Mouse (Mus musculus) heart, embryonic 14.5 days (tissue): Measurements from ENCODE around the gene Mgat5. TPM values are rescaled to one million over a fixed set of nuclear protein-coding genes. Genes with fewer than 3 reads are reported as not detected.
A peak's percentile ranks its signal among the peaks of the same experiment; 100 is the strongest.

Experiments
- ATAC-seq: fragments of 200-750 bp; cut with Nextera tagmentation; 2 replicates; pipeline ENCODE4 v1.8.0; 2017; ENCODE audit warnings: low read depth, moderate TSS enrichment; ENCODE audit not compliant: insufficient number of reproducible peaks, insufficient read depth, low FRiP score
- H3K27ac ChIP-seq, 2 experiments: fragments of 200-500 bp in 1 of 2; fragments of 300-500 bp in 1 of 2; sonication (generic) in 1 of 2; replicated peaks in 1 of 2; 2 replicates each; pipeline ENCODE4 v1.5.1; 2012 to 2014; ENCODE audit warnings: low read depth in 2 of 2, low read length in 2 of 2, control low read depth in 1 of 2, mild to moderate bottlenecking in 1 of 2, mixed read lengths in 1 of 2; ENCODE audit not compliant: control insufficient read depth in 1 of 2, insufficient read depth in 1 of 2
- H3K27me3 ChIP-seq: fragments of 300-500 bp; sonication (generic); 2 replicates; pipeline ENCODE4 v1.6.1; 2014; ENCODE audit warnings: mild to moderate bottlenecking, low read length, control low read depth; ENCODE audit not compliant: control insufficient read depth, insufficient read depth
- H3K36me3 ChIP-seq: fragments of 300-500 bp; sonication (generic); 2 replicates; pipeline ENCODE4 v1.6.1; 2014; ENCODE audit warnings: mild to moderate bottlenecking, control low read depth, low read length, mixed read lengths; ENCODE audit not compliant: control insufficient read depth, insufficient read depth
- H3K4me1 ChIP-seq, 2 experiments: fragments of 200-500 bp in 1 of 2; fragments of 300-500 bp in 1 of 2; sonication (generic) in 1 of 2; 2 replicates each; pipeline ENCODE4 v1.6.1; 2012 to 2014; ENCODE audit warnings: low read length in 2 of 2, control low read depth in 1 of 2, mixed read lengths in 1 of 2; ENCODE audit not compliant: control insufficient read depth in 2 of 2, insufficient read depth in 2 of 2
- H3K4me2 ChIP-seq: fragments of 300-500 bp; sonication (generic); 2 replicates; pipeline ENCODE4 v1.6.1; 2014; ENCODE audit warnings: mild to moderate bottlenecking, low read length
- H3K4me3 ChIP-seq, 2 experiments: fragments of 200-500 bp in 1 of 2; fragments of 300-500 bp in 1 of 2; sonication (generic) in 1 of 2; 2 replicates each; pipeline ENCODE4 v1.5.1; 2012 to 2014; ENCODE audit warnings: low read length in 2 of 2, mild to moderate bottlenecking in 2 of 2, control low read depth in 1 of 2, low read depth in 1 of 2, moderate library complexity in 1 of 2; ENCODE audit not compliant: control insufficient read depth in 1 of 2, insufficient read depth in 1 of 2
- H3K9ac ChIP-seq: fragments of 300-500 bp; sonication (generic); 2 replicates; pipeline ENCODE4 v1.6.1; 2014; ENCODE audit warnings: mild to moderate bottlenecking, low read length
- H3K9me3 ChIP-seq: fragments of 300-500 bp; sonication (generic); 2 replicates; pipeline ENCODE4 v1.6.1; 2016; ENCODE audit warnings: low read length, control low read depth; ENCODE audit not compliant: control insufficient read depth
- WGBS: fragments of 180-500 bp; shearing (Covaris S2); extraction: QIAGEN DNeasy Blood & Tissue Kit; methylation state at CpG from one replicate; pipeline ENCODE4 v1.1.7; 2014; 5-methylcytosine and 5-hydroxymethylcytosine counted together
- polyA plus RNA-seq: library from polyadenylated mRNA; unstranded; fragments of >200 nt; fragmentation: Nextera tagmentation; extraction: Ambion mirVana; gene quantifications from 2 replicates; pipeline ENCODE4 v1.2.1, GENCODE M21; 2014

Mgat5 gene
- polyA plus RNA-seq, 1 experiment from 2014 or later, result 6.0 TPM

- Histone ChIP-seq H3K9me3 (no peaks in the 10 kb centered on the region), H3K4me2 (no peak overlapping the region), H3K36me3 (no peaks in the 10 kb centered on the region), H3K4me1 (no peaks in the 10 kb centered on the region; a peak in 1 of 4 replicates), H3K27me3 (no peaks in the 10 kb centered on the region), H3K4me3 (no peak overlapping the region), H3K27ac (no peak overlapping the region), H3K9ac (no peak overlapping the region)
- WGBS, result 35% methylated on average over 9 of the region's 9 CpGs
- ATAC-seq, result peak; percentile 20; the same call in 1 of the 2 replicates
These were observed 292.1 kb downstream of the Mgat5 start for GRCm38 (mm10) chr1:127496737-127497543.

DNA sequence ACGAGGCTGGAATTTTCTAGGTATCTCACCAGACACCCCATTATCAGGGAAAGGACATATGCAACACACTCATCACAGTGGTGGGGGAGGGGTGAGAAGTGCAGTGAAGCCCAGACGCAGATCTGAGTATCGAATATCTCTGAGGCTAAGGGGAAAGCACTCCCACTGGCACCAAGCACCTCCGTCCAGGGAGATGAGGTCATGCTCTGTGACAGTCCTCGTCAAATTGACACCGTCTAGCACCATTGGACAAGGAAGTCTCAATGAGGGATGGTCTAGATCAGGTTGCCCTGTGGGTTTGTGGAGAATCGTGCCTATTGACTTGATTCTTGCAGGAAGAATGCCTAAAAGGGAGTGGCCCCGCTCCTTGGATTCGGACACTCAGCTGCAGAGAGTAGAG, 293.9 kb downstream of the Mgat5 start:
- Histone ChIP-seq H3K9ac (no peak overlapping the region), H3K4me1 (no peaks in the 10 kb centered on the region; a peak in 1 of 4 replicates), H3K27me3 (no peaks in the 10 kb centered on the region), H3K4me2 (no peak overlapping the region), H3K27ac (no peak overlapping the region), H3K4me3 (no peak overlapping the region), H3K9me3 (no peaks in the 10 kb centered on the region), H3K36me3 (no peaks in the 10 kb centered on the region)
- ATAC-seq, result no peak
- 30% methylated on average over 9 of the region's 9 CpGs for WGBS

DNA sequence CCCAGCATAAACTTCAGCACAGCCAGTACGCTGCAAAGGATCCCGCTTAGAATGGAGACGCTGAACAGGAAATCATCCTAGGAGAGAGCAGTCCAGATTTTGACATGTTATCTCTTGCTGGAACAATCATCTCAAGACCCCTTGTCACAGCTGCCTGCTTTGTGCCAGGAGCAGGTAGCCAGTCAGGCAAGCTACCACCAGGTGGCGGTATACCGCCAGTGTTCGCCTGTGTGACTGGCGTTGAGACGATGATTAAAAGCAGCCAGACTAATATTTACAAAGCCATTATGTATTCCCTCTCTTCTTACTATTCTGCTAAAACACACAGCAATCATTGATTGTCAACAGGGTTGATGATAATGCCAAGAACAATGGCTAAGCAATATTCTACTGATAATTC, 295.4 kb downstream of the Mgat5 start:
- WGBS, result 8% methylated on average over 8 of the region's 8 CpGs

GRCm38 (mm10) chr1:127500701-127501100, 295.9 kb downstream of the Mgat5 start:
- H3K4me1 ChIP-seq, result no peaks in the 10 kb centered on the region; a peak in 1 of 4 replicates
- H3K27ac ChIP-seq, result no peak overlapping the region
- no peaks in the 10 kb centered on the region for H3K36me3 ChIP-seq
- H3K9ac ChIP-seq, result no peak overlapping the region
- no peak overlapping the region for H3K4me3 ChIP-seq
- whole genome bisulfite sequencing, result 58% methylated on average over 17 of the region's 17 CpGs
- 0 out of 2 replicates have a peak overlapping the region, but pooled peaks have one; percentile 6 for H3K4me2 ChIP-seq
- ATAC-seq, result no peak
- H3K9me3 ChIP-seq, result no peaks in the 10 kb centered on the region
- H3K27me3 ChIP-seq, result no peaks in the 10 kb centered on the region

More for the DNA sequence above, 295.4 kb downstream of the Mgat5 start:
- H3K9me3 ChIP-seq, result no peaks in the 10 kb centered on the region
- H3K4me3 ChIP-seq, result no peak overlapping the region
- ATAC-seq, result no peak
- H3K4me2 ChIP-seq, result no peak overlapping the region
- H3K4me1 ChIP-seq, result no peaks in the 10 kb centered on the region; a peak in 1 of 4 replicates
- H3K36me3 ChIP-seq, result no peaks in the 10 kb centered on the region
- no peaks in the 10 kb centered on the region for H3K27me3 ChIP-seq
- no peak overlapping the region for H3K9ac ChIP-seq
- H3K27ac ChIP-seq, result no peak overlapping the region

GRCm38 (mm10) chr1:127507042-127507650, 302.3 kb downstream of the Mgat5 start:
- no peak overlapping the region for H3K4me2 ChIP-seq
- peaks cover 2 to 10% of the 10 kb centered on the region in 2 experiments; a peak in 1 of 4 replicates for H3K4me1 ChIP-seq
- no peaks in the 10 kb centered on the region for H3K9me3 ChIP-seq
- no peak overlapping the region for H3K27ac ChIP-seq
- no peaks in the 10 kb centered on the region for H3K27me3 ChIP-seq
- no peaks in the 10 kb centered on the region for H3K36me3 ChIP-seq
- no peak for ATAC-seq
- no peak overlapping the region for H3K4me3 ChIP-seq
- WGBS, result 83% methylated on average over 10 of the region's 10 CpGs
- H3K9ac ChIP-seq, result no peak overlapping the region

DNA sequence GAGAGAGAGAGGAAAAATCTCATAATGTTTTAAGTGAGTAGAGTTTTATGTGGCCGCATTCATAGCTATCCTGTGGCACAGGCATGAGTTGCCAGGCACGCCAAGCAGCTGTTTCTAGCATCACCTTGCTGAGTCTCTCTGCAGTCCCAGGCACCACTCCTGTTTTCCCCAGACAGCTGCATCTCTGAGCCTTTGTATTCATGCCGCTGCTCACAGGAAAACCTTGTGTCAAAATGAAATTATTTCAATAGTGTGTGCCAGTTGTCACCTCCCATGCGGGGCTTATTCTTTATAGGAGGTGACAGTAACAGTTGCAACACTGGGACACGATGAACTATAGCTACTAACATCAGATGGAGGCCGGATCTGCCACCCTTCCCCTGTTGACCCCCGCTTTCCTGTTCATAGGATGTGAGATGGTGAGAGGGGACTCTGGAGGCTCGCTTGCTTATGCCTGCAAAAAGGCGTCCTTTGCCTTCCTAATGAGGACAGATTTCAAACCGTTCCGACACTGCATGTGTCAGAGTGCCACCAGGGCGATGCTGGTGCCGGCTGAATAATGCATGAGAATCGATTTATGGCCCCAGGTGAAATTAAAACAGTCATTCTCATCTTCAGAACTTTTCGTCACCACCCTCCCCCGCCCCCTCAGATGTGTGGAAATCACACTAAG, 303.4 kb downstream of the Mgat5 start:
- Histone ChIP-seq H3K9me3 (no peaks in the 10 kb centered on the region), H3K27me3 (no peaks in the 10 kb centered on the region), H3K27ac (no peak overlapping the region), H3K4me1 (peaks cover 2 to 10% of the 10 kb centered on the region in 2 experiments; a peak in 1 of 4 replicates), H3K4me2 (no peak overlapping the region), H3K9ac (no peak overlapping the region), H3K4me3 (no peak overlapping the region), H3K36me3 (no peaks in the 10 kb centered on the region)
- 83% methylated on average over 16 of the region's 16 CpGs for WGBS
- no peak for ATAC-seq

- H3K4me2 ChIP-seq, result no peak overlapping the region
- no peak overlapping the region for H3K27ac ChIP-seq
- no peaks in the 10 kb centered on the region for H3K27me3 ChIP-seq
- H3K36me3 ChIP-seq, result no peaks in the 10 kb centered on the region
- H3K4me1 ChIP-seq, result peaks cover 2 to 10% of the 10 kb centered on the region in 2 experiments; a peak in 1 of 4 replicates
- no peak for ATAC-seq
- H3K4me3 ChIP-seq, result no peak overlapping the region
- WGBS, result 85% methylated on average over 8 of the region's 8 CpGs
- no peak overlapping the region for H3K9ac ChIP-seq
- no peaks in the 10 kb centered on the region for H3K9me3 ChIP-seq
These were observed 304.1 kb downstream of the Mgat5 start for GRCm38 (mm10) chr1:127508921-127509320.
